Mouse (Mus musculus): ENCODE results near the gene Lrrc30. TPM values are rescaled to one million over a fixed set of nuclear protein-coding genes. Genes with fewer than 3 reads are reported as not detected.

Lrrc30 gene
- polyA plus RNA-seq (2012), result 0.03 TPM in 1 of 2 replicates, not detected in the other

GRCm38 (mm10) chr17:67632676-67633339 lies at the start of gene Lrrc30:
Gene Lrrc30, minus strand, starts transcription at chr17:67632723.

Other genes starting within 250 kb of the Lrrc30 start
- gene Lama1, start 64.5 kb upstream of the Lrrc30 start, polyA plus RNA-seq (2012), result not detected in 2 replicates

All from megakaryocyte-erythroid progenitor cell, adult 5 weeks (primary cell).